Mouse (Mus musculus) frontal cortex, postnatal 14 days (tissue): ENCODE measurements around the gene Tyro3.

Experiments used
- DNase-seq, 2 experiments: peaks; one replicate each; pipeline ENCODE4 v3.0.0; 2022; ENCODE audit warnings: low spot score in 2 of 2

Gene Tyro3

GRCm38 (mm10) chr2:119855310-119855850 is 57.8 kb downstream of the Tyro3 start:
- no peak for DNase-seq

- no peak for DNase-seq
Measured at GRCm38 (mm10) chr2:119857341-119857740, 59.8 kb downstream of the Tyro3 start.

- DNase-seq, result no peak
Measured at GRCm38 (mm10) chr2:119864484-119864883, 67.0 kb downstream of the Tyro3 start.
